Mouse (Mus musculus) thymus, adult 2 months (tissue): ENCODE measurements at regions not wholly inside any gene's neighbourhood (a gene's known extent, or its start where the extent isn't known, plus 50 kb on each side); places are given as distances from the start of the nearest gene placed in this dataset.

Experiments
- DNase-seq: peaks from one replicate; pipeline ENCODE4 v3.0.0; 2021
- H3K27ac ChIP-seq: fragments of 200-500 bp; 2 replicates; pipeline ENCODE4 v1.5.1; 2012; ENCODE audit warnings: low read length, control low read depth; ENCODE audit not compliant: control insufficient read depth, insufficient read depth
- H3K27me3 ChIP-seq: fragments of 200-500 bp; 2 replicates; pipeline ENCODE4 v1.6.1; 2012; ENCODE audit warnings: mild to moderate bottlenecking, low read length, moderate library complexity, mixed read lengths; ENCODE audit not compliant: control insufficient read depth, insufficient read depth
- H3K36me3 ChIP-seq: fragments of 200-500 bp; 2 replicates; pipeline ENCODE4 v1.6.1; 2012; ENCODE audit warnings: mild to moderate bottlenecking, low read length, moderate library complexity; ENCODE audit not compliant: control insufficient read depth, insufficient read depth
- H3K4me1 ChIP-seq: fragments of 200-500 bp; replicated peaks from 2 replicates; pipeline ENCODE4 v1.6.1; 2012; ENCODE audit warnings: low read length; ENCODE audit not compliant: control insufficient read depth, insufficient read depth
- H3K4me3 ChIP-seq: fragments of 200-500 bp; 2 replicates; pipeline ENCODE4 v1.5.1; 2012; ENCODE audit warnings: mild to moderate bottlenecking, low read length, control low read depth, moderate library complexity; ENCODE audit not compliant: control insufficient read depth, insufficient read depth
- CTCF ChIP-seq: fragments of 200-500 bp; IDR thresholded peaks from 2 replicates; pipeline ENCODE4 v1.5.1; 2012; ENCODE audit warnings: mild to moderate bottlenecking, control low read depth, low read length, moderate library complexity, borderline replicate concordance; ENCODE audit not compliant: control insufficient read depth, poor library complexity, insufficient read depth; ENCODE audit errors: extremely low read depth
- POLR2A ChIP-seq: fragments of 200-500 bp; IDR thresholded peaks from 2 replicates; pipeline ENCODE4 v1.6.1; 2012; ENCODE audit warnings: mild to moderate bottlenecking, low read length, control low read depth, moderate library complexity; ENCODE audit not compliant: control insufficient read depth, poor library complexity, insufficient read depth; ENCODE audit errors: extremely low read depth
- WGBS: fragments of 180-500 bp; shearing (Covaris S2); methylation state at CpG from one replicate; pipeline ENCODE4 v1.1.7; 2018; 5-methylcytosine and 5-hydroxymethylcytosine counted together

GRCm38 (mm10) chr1:138362684-138363472 lies 89.3 kb downstream of the Atp6v1g3 start:
- no peak for TF ChIP-seq CTCF
- no peak for TF ChIP-seq POLR2A
- Histone ChIP-seq H3K36me3 (no peaks in the 10 kb centered on the region), H3K27ac (no peak overlapping the region), H3K27me3 (no peaks in the 10 kb centered on the region), H3K4me1 (no peaks in the 10 kb centered on the region), H3K4me3 (no peak overlapping the region)
- no peak for DNase-seq
- 94% methylated on average over 11 of the region's 11 CpGs for WGBS

DNA sequence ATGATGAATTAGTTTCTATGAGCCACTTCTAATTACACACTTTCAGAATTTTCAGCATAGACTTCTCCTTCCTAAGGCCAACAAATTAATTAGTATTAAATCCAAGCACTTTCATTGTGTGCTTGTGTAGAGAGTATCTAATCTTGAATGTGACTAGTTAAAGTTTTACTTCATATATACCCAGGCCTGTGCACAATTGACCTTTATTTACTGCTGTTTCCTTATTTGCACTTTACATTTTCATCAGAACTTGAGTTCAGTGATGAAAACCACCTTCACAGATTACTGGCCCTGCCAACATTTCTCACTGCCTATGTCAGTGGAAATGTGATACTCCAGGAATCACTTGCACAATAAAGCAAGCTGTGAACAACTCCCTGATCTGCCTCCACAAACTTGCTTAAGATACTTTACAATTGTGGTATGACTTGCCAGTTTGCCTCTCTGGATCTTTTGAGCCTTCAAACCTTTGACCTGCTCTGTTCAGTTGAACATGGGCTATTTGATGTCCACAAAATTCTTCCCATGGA lies 96.5 kb downstream of the Atp6v1g3 start:
- Histone ChIP-seq H3K4me1 (no peaks in the 10 kb centered on the region), H3K4me3 (no peak overlapping the region), H3K27ac (no peak overlapping the region), H3K36me3 (no peaks in the 10 kb centered on the region), H3K27me3 (no peaks in the 10 kb centered on the region)
- no peak for DNase-seq
- no peak for TF ChIP-seq POLR2A
- no peak for TF ChIP-seq CTCF

DNA sequence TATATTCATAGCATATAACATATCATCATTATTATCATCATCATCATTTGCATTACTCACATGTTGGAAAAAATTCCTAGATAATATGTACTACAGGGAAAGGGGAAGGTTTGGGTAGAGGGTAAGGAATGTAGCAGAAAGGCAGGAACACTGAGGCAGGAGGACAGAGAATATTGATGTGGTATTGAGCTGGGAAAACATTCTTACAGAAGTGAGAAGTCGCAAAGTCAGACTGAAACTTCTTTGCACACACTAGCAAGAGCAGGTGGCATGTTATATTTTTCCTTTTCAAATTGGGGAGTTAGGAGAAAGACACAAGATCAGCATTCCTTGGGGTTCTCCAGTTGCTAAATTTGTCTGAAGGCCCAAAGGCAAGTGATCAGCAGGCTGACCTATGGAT lies 97.9 kb downstream of the Atp6v1g3 start:
- Histone ChIP-seq H3K36me3 (no peaks in the 10 kb centered on the region), H3K4me3 (no peak overlapping the region), H3K27me3 (no peaks in the 10 kb centered on the region), H3K4me1 (no peaks in the 10 kb centered on the region), H3K27ac (no peak overlapping the region)
- 93% methylated on average over 1 of the region's 1 CpGs for WGBS
- no peak for DNase-seq
- TF ChIP-seq CTCF (no peak), POLR2A (no peak)

DNA sequence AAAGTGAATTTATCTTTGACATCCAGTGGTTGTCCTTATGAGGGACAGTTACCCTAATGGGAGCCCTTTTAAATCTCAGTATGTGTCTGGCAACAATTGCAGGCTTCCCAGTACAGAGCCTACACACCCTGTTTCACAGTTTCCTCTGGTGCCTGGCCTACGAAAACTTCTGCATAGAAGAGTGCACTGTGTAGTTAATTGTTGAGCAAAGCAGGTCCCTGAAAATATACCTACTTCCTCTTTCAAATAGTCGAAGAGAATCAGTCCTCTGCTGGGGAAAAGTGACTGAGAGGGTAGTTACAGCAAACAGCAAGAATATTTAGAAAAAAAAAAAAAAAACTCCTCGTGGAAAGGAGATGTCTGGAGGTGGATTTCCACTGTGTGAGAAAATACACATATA lies 110.6 kb downstream of the Atp6v1g3 start:
- DNase-seq: no peak
- Histone ChIP-seq H3K36me3 (no peaks in the 10 kb centered on the region), H3K27ac (no peak overlapping the region), H3K27me3 (no peaks in the 10 kb centered on the region), H3K4me3 (no peak overlapping the region), H3K4me1 (peaks cover 8% of the 10 kb centered on the region)
- WGBS: 33% methylated on average over 3 of the region's 3 CpGs
- TF ChIP-seq POLR2A (no peak), CTCF (no peak)

DNA sequence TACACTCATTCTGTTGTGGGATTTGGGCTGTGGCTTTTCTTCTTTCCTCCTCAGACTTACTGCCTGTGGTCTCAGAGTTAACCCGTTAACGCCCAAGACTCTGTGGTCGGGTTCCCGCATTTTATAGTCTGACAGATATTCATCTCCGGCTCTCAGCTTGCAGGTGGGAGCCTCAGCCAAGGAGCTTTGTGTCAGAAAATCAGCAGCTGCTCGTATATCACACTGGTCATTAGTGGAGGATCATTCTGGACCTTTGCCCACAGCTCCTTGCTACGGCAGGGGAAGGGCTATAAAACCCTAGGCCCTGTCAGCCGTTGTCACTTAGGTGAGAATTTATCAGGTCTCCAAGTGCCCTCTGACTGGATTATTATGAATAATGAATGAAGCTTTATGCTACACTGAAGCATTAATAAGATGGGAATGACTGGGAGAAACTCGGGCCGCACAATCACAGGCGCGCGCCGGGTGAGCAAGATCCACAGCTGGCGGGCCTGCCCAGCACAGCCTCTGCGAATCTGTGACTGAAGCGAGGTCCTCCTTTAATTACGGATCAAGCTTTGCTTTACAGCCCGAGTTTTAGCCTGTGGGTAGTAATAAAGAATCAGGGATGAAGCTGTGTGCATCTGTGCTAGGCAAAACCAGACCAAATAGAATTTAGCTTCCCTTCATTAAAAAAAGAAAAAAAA lies 111.8 kb downstream of the Atp6v1g3 start:
- Histone ChIP-seq H3K4me1 (peaks cover 8% of the 10 kb centered on the region), H3K36me3 (no peaks in the 10 kb centered on the region), H3K27ac (no peak overlapping the region), H3K27me3 (no peaks in the 10 kb centered on the region), H3K4me3 (no peak overlapping the region)
- 52% methylated on average over 19 of the region's 19 CpGs for WGBS
- TF ChIP-seq CTCF (no peak), POLR2A (no peak)
- no peak for DNase-seq

DNA sequence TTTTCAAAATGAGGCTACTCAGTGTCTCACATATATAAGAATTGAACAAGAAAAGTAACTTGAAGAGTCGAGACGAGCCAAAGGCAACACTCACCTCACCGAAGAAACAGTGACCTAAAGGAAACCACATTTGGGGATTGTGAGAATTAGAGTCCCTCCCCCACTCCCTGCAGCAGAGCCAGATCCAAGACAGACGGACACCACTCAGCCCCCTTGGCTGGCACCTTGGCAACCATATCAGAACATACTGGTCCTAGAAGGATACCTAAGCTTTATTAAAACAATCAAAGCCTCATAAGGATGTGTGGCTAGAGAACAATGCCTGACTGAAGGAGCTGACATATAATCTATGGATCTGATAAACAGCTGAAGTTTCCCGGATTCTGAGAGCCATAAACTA lies 112.5 kb downstream of the Atp6v1g3 start:
- DNase-seq: no peak
- H3K4me1 ChIP-seq: peaks cover 8% of the 10 kb centered on the region
- no peak overlapping the region for H3K4me3 ChIP-seq
- 46% methylated on average over 5 of the region's 5 CpGs for WGBS
- TF ChIP-seq CTCF (no peak), POLR2A (no peak)
- H3K36me3 ChIP-seq: no peaks in the 10 kb centered on the region
- no peaks in the 10 kb centered on the region for H3K27me3 ChIP-seq
- no peak overlapping the region for H3K27ac ChIP-seq

GRCm38 (mm10) chr1:138388634-138389033 lies 115.1 kb downstream of the Atp6v1g3 start:
- Histone ChIP-seq H3K4me3 (no peak overlapping the region), H3K27me3 (no peaks in the 10 kb centered on the region), H3K27ac (no peak overlapping the region), H3K36me3 (no peaks in the 10 kb centered on the region), H3K4me1 (peaks cover 8% of the 10 kb centered on the region)
- no peak for DNase-seq
- no peak for TF ChIP-seq POLR2A
- no peak for TF ChIP-seq CTCF
- WGBS: 99% methylated on average over 8 of the region's 8 CpGs
